Mouse (Mus musculus): Measurements from ENCODE around the gene Hba-x. TPM values are rescaled to one million over a fixed set of nuclear protein-coding genes. Genes with fewer than 3 reads are reported as not detected.

The Hba-x gene
- polyA plus RNA-seq, 1 experiment from 2014 or later, result 3.2 TPM

DNA sequence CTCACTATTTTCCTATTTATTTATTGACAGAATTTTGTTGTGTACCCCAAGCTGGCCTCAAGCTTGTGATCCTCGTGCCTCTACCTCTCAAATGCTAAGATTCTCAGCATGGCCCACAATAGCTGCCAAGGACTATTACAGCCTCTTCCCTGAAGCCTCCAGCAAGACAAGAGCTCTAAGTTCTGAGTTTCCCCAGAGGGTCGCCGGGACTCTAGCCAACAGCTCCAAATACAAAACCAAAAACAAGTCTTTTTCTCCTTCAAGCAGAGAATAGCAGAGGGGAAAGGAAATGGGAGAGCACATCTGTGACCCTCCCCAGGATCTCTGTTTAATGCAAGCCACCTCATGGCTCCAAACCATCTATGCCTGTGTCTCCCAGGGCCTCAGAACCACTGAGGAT lies 32.1 kb upstream of the Hba-x start:
- Histone ChIP-seq H3K27me3 (ENCODE audit: control insufficient read depth, insufficient read depth, low read depth, low read length) (no peaks in the 10 kb centered on the region), H3K36me3 (ENCODE audit: control insufficient read depth, insufficient read depth, low read length) (peaks cover 19% of the 10 kb centered on the region), H3K9ac (ENCODE audit: low read depth, low read length) (no peak overlapping the region), H3K4me1 (ENCODE audit: control insufficient read depth, insufficient read depth, low read length) (no peaks in the 10 kb centered on the region), H3K27ac (ENCODE audit: low read length) (no peak overlapping the region), H3K4me2 (ENCODE audit: low read length) (no peak overlapping the region), H3K4me3 (ENCODE audit: low read depth, low read length) (no peak overlapping the region), H3K9me3 (replicated peaks; ENCODE audit: control insufficient read depth, low read length, poor library complexity, severe bottlenecking) (no peaks in the 10 kb centered on the region)
- 70% methylated on average over 3 of the region's 3 CpGs for WGBS
- ATAC-seq, result no peak

DNA sequence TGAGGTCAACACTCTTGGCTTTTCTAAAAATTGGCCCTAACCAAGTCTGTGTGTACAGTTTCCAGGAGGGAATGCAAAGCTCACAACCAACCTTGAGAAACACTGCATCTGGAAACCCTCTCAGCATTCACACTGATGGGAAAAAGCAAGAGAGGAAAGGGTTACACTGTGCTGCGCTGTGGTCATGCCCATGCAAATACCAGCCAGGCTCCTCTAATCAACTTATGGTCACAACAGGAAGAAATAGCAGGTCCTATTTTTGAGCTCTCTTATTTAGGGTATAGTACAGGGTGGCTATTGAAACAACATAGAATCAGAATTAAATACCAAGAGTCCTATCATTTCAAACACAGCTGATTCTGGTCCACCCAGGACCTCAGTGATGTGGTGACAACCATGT lies 31.6 kb upstream of the Hba-x start:
- Histone ChIP-seq H3K4me1 (ENCODE audit: control insufficient read depth, insufficient read depth, low read length) (no peaks in the 10 kb centered on the region), H3K9me3 (replicated peaks; ENCODE audit: control insufficient read depth, low read length, poor library complexity, severe bottlenecking) (no peaks in the 10 kb centered on the region), H3K4me2 (ENCODE audit: low read length) (no peak overlapping the region), H3K27me3 (ENCODE audit: control insufficient read depth, insufficient read depth, low read depth, low read length) (no peaks in the 10 kb centered on the region), H3K36me3 (ENCODE audit: control insufficient read depth, insufficient read depth, low read length) (peaks cover 19% of the 10 kb centered on the region), H3K9ac (ENCODE audit: low read depth, low read length) (no peak overlapping the region), H3K4me3 (ENCODE audit: low read depth, low read length) (no peak overlapping the region), H3K27ac (ENCODE audit: low read length) (no peak overlapping the region)
- ATAC-seq, result no peak
- WGBS, result 91% methylated on average over 1 of the region's 1 CpGs

DNA sequence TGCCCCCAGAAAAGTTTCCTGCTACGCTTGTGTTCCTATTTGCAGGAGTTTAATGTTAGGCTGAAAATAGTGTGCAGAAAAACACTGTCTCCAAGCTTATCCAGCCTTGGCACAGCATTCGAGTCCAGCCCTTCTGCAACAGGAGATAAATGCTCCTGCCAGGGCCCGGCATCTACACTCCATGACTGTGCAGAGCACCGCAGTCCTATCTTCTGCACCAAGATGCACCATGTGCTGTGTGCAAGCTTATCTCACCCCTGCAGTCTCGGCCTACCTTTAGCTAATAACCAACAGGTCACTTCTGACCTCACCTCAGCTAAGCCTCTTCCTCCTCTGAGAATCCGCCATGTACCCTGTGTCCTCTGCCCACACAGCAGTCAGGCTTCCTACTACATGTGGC lies 30.6 kb upstream of the Hba-x start:
- ATAC-seq, result no peak
- 89% methylated on average over 6 of the region's 6 CpGs for WGBS
- H3K4me1 ChIP-seq (ENCODE audit: control insufficient read depth, insufficient read depth, low read length), result no peaks in the 10 kb centered on the region
- H3K27ac ChIP-seq (ENCODE audit: low read length), result no peak overlapping the region
- no peaks in the 10 kb centered on the region for H3K9me3 ChIP-seq (replicated peaks; ENCODE audit: control insufficient read depth, low read length, poor library complexity, severe bottlenecking)
- H3K9ac ChIP-seq (ENCODE audit: low read depth, low read length), result no peak overlapping the region
- no peak overlapping the region for H3K4me2 ChIP-seq (ENCODE audit: low read length)
- no peaks in the 10 kb centered on the region for H3K27me3 ChIP-seq (ENCODE audit: control insufficient read depth, insufficient read depth, low read depth, low read length)
- no peak overlapping the region for H3K4me3 ChIP-seq (ENCODE audit: low read depth, low read length)
- peaks cover 21% of the 10 kb centered on the region for H3K36me3 ChIP-seq (ENCODE audit: control insufficient read depth, insufficient read depth, low read length)

DNA sequence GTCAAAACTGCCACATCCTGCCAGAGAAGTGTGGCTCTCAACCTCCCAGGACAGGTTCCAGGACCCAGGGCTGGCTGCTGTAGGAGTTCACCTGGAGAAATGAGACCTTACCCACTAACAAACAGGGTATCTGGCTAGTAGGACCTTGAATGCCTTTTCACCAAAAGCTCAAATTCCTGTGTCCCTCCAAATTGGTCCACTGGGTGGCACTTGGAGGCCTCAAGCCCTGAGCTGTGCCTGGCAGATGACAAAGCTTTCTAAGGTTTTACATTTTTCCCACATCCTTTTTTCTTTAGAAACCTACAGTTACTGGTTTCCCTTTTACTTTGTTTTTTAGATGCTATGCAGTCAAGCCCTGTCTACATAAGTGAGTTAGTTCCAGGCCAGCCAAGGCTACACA lies 29.1 kb upstream of the Hba-x start:
- H3K9ac ChIP-seq (ENCODE audit: low read depth, low read length), result no peak overlapping the region
- no peaks in the 10 kb centered on the region for H3K27me3 ChIP-seq (ENCODE audit: control insufficient read depth, insufficient read depth, low read depth, low read length)
- no peak overlapping the region for H3K4me2 ChIP-seq (ENCODE audit: low read length)
- H3K4me3 ChIP-seq (ENCODE audit: low read depth, low read length), result no peak overlapping the region
- H3K27ac ChIP-seq (ENCODE audit: low read length), result no peak overlapping the region
- H3K36me3 ChIP-seq (ENCODE audit: control insufficient read depth, insufficient read depth, low read length), result peaks cover 21% of the 10 kb centered on the region
- no peaks in the 10 kb centered on the region for H3K9me3 ChIP-seq (replicated peaks; ENCODE audit: control insufficient read depth, low read length, poor library complexity, severe bottlenecking)
- no peak for ATAC-seq
- H3K4me1 ChIP-seq (ENCODE audit: control insufficient read depth, insufficient read depth, low read length), result no peaks in the 10 kb centered on the region

DNA sequence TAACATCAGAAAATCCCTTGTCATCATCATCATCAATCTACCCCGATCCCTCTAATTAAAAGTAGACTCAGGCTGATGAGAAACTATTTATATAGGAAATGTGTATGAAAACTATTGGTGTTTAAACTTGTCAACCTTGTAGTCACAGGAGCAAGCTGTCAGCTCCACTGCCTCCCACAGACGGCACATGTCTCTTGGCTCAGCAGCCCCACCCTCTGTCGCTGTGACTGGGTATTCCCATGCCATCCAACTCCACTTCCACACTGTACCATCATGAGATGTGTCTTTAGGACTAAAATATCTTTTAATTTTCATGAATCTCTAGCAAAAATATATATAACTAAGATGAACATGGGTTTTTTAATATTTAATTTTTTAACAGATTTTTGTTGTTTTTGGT lies 27.9 kb upstream of the Hba-x start:
- no peaks in the 10 kb centered on the region for H3K4me1 ChIP-seq (ENCODE audit: control insufficient read depth, insufficient read depth, low read length)
- H3K9me3 ChIP-seq (replicated peaks; ENCODE audit: control insufficient read depth, low read length, poor library complexity, severe bottlenecking), result no peaks in the 10 kb centered on the region
- H3K27me3 ChIP-seq (ENCODE audit: control insufficient read depth, insufficient read depth, low read depth, low read length), result no peaks in the 10 kb centered on the region
- 87% methylated on average over 3 of the region's 3 CpGs for WGBS
- no peak for ATAC-seq
- H3K4me3 ChIP-seq (ENCODE audit: low read depth, low read length), result no peak overlapping the region
- no peak overlapping the region for H3K9ac ChIP-seq (ENCODE audit: low read depth, low read length)
- H3K4me2 ChIP-seq (ENCODE audit: low read length), result no peak overlapping the region
- no peak overlapping the region for H3K27ac ChIP-seq (ENCODE audit: low read length)
- H3K36me3 ChIP-seq (ENCODE audit: control insufficient read depth, insufficient read depth, low read length), result peaks cover 21% of the 10 kb centered on the region

DNA sequence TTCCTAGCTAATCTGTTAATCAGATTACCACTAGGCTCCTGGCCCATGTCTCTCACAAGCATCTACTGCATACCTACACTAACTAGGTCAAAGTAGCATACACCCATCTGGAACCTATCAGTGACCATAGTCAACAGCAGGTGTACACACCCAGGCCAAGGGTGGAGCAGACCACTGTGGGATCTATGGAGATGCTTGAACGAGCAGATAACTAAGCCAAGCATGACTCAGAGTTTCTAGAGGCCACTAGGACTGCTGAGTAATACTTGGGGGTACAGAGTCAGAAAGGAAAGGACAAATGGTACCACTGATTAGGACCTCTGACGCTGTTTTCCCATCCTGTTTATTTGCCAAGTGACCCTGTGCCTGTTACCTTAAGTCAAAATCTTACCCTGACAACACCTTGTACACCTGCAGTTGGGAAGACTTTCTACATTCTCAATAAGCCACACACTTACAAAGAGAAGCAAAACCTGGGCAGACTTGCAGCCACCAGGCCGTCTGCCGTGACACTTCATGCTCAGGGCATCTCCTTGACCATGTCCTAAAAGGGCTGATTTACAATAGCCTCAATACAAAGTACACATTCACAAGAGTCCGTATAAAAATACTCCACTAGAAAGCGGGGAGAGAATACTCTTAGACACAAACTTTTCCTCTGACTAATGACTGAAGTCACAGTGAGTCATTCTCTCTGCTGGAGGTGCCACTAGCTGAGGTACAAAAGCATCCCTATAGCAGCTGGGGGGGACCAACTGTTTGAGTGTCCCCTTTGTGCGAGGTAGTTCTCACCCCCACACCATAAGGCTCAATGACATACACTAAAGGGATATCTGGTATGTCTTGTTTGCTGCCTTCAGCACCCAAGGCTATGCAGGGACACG lies 25.1 kb upstream of the Hba-x start:
- no peak for ATAC-seq
- H3K27ac ChIP-seq (ENCODE audit: low read length), result no peak overlapping the region
- 94% methylated on average over 8 of the region's 8 CpGs for WGBS
- no peaks in the 10 kb centered on the region for H3K27me3 ChIP-seq (ENCODE audit: control insufficient read depth, insufficient read depth, low read depth, low read length)
- H3K36me3 ChIP-seq (ENCODE audit: control insufficient read depth, insufficient read depth, low read length), result peaks cover 15% of the 10 kb centered on the region
- H3K4me1 ChIP-seq (ENCODE audit: control insufficient read depth, insufficient read depth, low read length), result no peaks in the 10 kb centered on the region
- H3K9me3 ChIP-seq (replicated peaks; ENCODE audit: control insufficient read depth, low read length, poor library complexity, severe bottlenecking), result no peaks in the 10 kb centered on the region
- H3K9ac ChIP-seq (ENCODE audit: low read depth, low read length), result no peak overlapping the region
- H3K4me2 ChIP-seq (ENCODE audit: low read length), result no peak overlapping the region
- H3K4me3 ChIP-seq (ENCODE audit: low read depth, low read length), result no peak overlapping the region

DNA sequence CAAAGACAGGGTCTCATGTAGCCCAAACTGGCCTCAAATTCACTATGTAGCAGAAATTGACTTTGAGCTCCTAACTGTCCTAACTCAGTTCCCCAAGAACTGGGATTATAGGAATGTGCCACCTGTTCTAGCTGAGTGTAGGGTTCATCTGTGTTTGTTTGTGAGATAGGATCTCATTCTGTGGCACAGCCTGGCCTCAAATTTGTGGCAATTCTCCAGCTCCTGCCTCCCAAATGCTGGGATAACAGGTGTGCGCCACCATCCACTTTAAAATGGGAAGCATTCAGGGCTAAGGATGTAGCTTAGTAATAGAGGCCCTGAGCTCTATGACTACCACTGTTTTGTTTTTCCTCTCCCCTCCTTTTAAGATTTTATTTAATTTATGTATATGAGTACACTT lies 23.1 kb upstream of the Hba-x start:
- Histone ChIP-seq H3K9me3 (replicated peaks; ENCODE audit: control insufficient read depth, low read length, poor library complexity, severe bottlenecking) (no peaks in the 10 kb centered on the region), H3K27me3 (ENCODE audit: control insufficient read depth, insufficient read depth, low read depth, low read length) (no peaks in the 10 kb centered on the region), H3K4me3 (ENCODE audit: low read depth, low read length) (no peak overlapping the region), H3K4me1 (ENCODE audit: control insufficient read depth, insufficient read depth, low read length) (no peaks in the 10 kb centered on the region), H3K9ac (ENCODE audit: low read depth, low read length) (no peak overlapping the region), H3K4me2 (ENCODE audit: low read length) (no peak overlapping the region), H3K36me3 (ENCODE audit: control insufficient read depth, insufficient read depth, low read length) (peaks cover 3% of the 10 kb centered on the region; the same call in 1 of the 2 replicates), H3K27ac (ENCODE audit: low read length) (no peak overlapping the region)
- no peak for ATAC-seq
- 96% methylated on average over 1 of the region's 1 CpGs for WGBS

DNA sequence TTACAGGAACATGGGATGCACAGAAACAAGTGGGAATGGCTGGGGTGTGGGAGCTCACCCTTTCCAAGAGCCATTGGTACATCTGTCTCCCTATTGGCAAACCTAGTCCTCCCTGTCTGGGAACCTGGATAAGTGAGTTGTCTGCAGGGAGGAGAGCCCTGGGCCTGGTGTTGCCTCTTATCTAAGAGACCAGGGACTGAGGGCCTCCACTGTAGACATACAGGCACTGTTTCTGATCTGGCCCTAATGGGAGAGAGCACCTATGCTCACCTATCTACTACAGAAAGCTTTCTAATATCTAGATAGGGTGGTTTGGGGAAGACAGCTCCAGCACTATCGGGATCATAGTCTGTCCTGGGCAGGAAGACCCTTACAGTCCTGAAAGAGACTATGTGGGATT lies 20.1 kb upstream of the Hba-x start:
- WGBS, result 94% methylated on average over 1 of the region's 1 CpGs
- Histone ChIP-seq H3K9ac (ENCODE audit: low read depth, low read length) (no peak overlapping the region), H3K4me3 (ENCODE audit: low read depth, low read length) (no peak overlapping the region), H3K4me1 (ENCODE audit: control insufficient read depth, insufficient read depth, low read length) (no peaks in the 10 kb centered on the region), H3K9me3 (replicated peaks; ENCODE audit: control insufficient read depth, low read length, poor library complexity, severe bottlenecking) (no peaks in the 10 kb centered on the region), H3K27ac (ENCODE audit: low read length) (no peak overlapping the region), H3K36me3 (ENCODE audit: control insufficient read depth, insufficient read depth, low read length) (peaks cover 3% of the 10 kb centered on the region; the same call in 1 of the 2 replicates), H3K4me2 (ENCODE audit: low read length) (no peak overlapping the region), H3K27me3 (ENCODE audit: control insufficient read depth, insufficient read depth, low read depth, low read length) (no peaks in the 10 kb centered on the region)
- no peak for ATAC-seq

DNA sequence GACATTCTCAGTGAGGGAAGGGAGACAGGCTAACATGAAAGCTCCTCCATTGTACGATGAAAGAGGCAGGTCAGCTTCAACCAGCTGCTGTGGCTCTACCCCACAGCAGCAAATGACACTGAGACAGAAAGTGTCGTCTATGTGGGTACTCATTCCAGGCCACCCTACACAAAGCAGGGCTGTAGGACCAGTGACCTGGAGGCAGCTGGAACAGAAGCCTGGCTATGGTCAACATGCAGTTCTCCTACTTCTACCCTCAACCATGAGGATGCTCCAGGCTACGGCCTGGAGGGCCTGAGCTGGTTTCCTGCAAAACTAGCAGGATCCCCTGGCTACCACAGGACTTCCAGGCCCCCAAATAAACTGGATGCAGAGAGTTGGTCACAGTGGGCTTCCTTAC lies 19.6 kb upstream of the Hba-x start:
- 91% methylated on average over 3 of the region's 3 CpGs for WGBS
- H3K4me3 ChIP-seq (ENCODE audit: low read depth, low read length), result no peak overlapping the region
- no peaks in the 10 kb centered on the region for H3K9me3 ChIP-seq (replicated peaks; ENCODE audit: control insufficient read depth, low read length, poor library complexity, severe bottlenecking)
- no peaks in the 10 kb centered on the region for H3K4me1 ChIP-seq (ENCODE audit: control insufficient read depth, insufficient read depth, low read length)
- H3K27me3 ChIP-seq (ENCODE audit: control insufficient read depth, insufficient read depth, low read depth, low read length), result no peaks in the 10 kb centered on the region
- H3K9ac ChIP-seq (ENCODE audit: low read depth, low read length), result no peak overlapping the region
- no peak overlapping the region for H3K4me2 ChIP-seq (ENCODE audit: low read length)
- H3K36me3 ChIP-seq (ENCODE audit: control insufficient read depth, insufficient read depth, low read length), result peaks cover 3% of the 10 kb centered on the region; the same call in 1 of the 2 replicates
- no peak overlapping the region for H3K27ac ChIP-seq (ENCODE audit: low read length)
- no peak for ATAC-seq
